Mouse (Mus musculus) pancreas, adult 10 weeks (tissue): ENCODE data around the gene Cd40lg. TPM values are rescaled to one million over a fixed set of nuclear protein-coding genes. Genes with fewer than 3 reads are reported as not detected.

Experiments
- polyA plus RNA-seq: library from polyadenylated mRNA; stranded (reverse); fragments of 350-450 nt; fragmentation: Illumina TruSeq; extraction: RNeasy Lipid Tissue Mini Kit (QIAGEN cat#74804); gene quantifications from one replicate; pipeline ENCODE4 v1.2.3, GENCODE M21; 2015; ENCODE audit warnings: low read depth, low replicate concordance; ENCODE audit not compliant: insufficient read depth

Gene Cd40lg
- not detected for polyA plus RNA-seq

GRCm38 (mm10) chrX:57211876-57212275 is at the start of gene Cd40lg:
Cd40lg (plus strand) TSS chrX:57212143.

Other genes starting within 250 kb of the Cd40lg start
- gene Brs3, start 169.1 kb upstream of the Cd40lg start, polyA plus RNA-seq = not detected
- 14.7 TPM for gene Htatsf1, start 158.6 kb upstream of the Cd40lg start, polyA plus RNA-seq
- not detected for gene Vgll1, start 124.0 kb upstream of the Cd40lg start, polyA plus RNA-seq
- gene Arhgef6, start 126.6 kb downstream of the Cd40lg start, polyA plus RNA-seq = 2.9 TPM
- gene Rbmx, start 180.9 kb downstream of the Cd40lg start, polyA plus RNA-seq = 9.0 TPM
- not detected for gene Gm364, start 197.0 kb downstream of the Cd40lg start, polyA plus RNA-seq